Mouse (Mus musculus) lung, adult 2 months (tissue): ENCODE measurements at regions not wholly inside any gene's neighbourhood (a gene's known extent, or its start where the extent isn't known, plus 50 kb on each side); places are given as distances from the start of the nearest gene placed in this dataset.

Source experiments
- DNase-seq: peaks from one replicate; pipeline ENCODE4 v3.0.0; 2022
- H3K4me1 ChIP-seq: fragments of 200-500 bp; 2 replicates; pipeline ENCODE4 v1.6.1; 2011; ENCODE audit warnings: low read length; ENCODE audit not compliant: control insufficient read depth, insufficient read depth
- H3K4me3 ChIP-seq: fragments of 200-500 bp; replicated peaks from 2 replicates; pipeline ENCODE3; 2011; ENCODE audit warnings: low read depth, mild to moderate bottlenecking, control low read depth, low read length; ENCODE audit errors: extremely low read depth
- CTCF ChIP-seq: fragments of 200-500 bp; IDR thresholded peaks from 2 replicates; pipeline ENCODE4 v1.5.1; 2011; ENCODE audit warnings: mild to moderate bottlenecking, low read length, control low read depth; ENCODE audit not compliant: insufficient read depth
- POLR2A ChIP-seq: fragments of 200-500 bp; IDR thresholded peaks from 2 replicates; pipeline ENCODE4 v1.6.1; 2011; ENCODE audit warnings: low read depth, mild to moderate bottlenecking, control low read depth, low read length, borderline replicate concordance; ENCODE audit errors: extremely low read depth
- WGBS: fragments of 180-500 bp; shearing (Covaris S2); methylation state at CpG from one replicate; pipeline ENCODE4 v1.1.7; 2018; 5-methylcytosine and 5-hydroxymethylcytosine counted together

DNA sequence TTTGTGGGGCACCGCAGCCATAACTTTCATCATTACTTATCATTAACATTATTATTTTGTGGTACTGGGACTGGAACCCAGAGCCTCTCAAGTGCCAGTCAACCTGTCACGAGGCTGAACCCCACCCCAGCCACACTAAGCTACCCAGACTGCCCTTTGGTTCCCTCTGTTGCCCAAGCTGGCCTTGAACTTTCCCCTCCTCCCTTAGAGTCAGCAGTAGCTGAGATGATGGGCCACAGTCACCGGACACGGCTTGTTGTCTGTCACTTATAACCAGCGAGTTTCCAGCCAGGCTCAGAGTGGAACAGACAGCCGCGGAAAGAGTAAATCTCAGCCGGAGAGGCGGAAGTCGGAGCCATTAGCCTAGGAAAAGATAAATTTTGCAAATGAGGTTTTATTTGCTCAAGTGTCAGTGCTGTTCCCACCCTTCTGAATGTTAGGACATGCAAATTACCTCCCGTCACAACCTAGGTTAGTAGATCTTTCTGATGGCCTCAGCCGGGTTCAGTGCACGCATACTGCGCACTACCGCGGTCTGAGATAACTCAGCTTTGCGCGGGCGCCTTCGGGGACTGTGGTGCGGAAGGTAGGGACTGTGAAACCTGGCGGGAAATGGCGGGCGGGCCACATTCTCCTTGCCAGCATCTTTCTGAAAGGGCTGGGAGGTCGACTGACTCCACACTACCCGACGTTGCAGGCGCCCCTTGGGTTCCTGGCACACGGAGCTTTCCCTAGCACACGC lies 152.7 kb downstream of the Bmp7 start:
- no peak for DNase-seq
- TF ChIP-seq POLR2A: no peak
- no peak for TF ChIP-seq CTCF
- H3K4me3 ChIP-seq: peak overlapping the region; percentile 6
- H3K4me1 ChIP-seq: peaks cover 4% of the 10 kb centered on the region; the same call in 1 of the 2 replicates
- 24% methylated on average over 30 of the region's 30 CpGs for WGBS

DNA sequence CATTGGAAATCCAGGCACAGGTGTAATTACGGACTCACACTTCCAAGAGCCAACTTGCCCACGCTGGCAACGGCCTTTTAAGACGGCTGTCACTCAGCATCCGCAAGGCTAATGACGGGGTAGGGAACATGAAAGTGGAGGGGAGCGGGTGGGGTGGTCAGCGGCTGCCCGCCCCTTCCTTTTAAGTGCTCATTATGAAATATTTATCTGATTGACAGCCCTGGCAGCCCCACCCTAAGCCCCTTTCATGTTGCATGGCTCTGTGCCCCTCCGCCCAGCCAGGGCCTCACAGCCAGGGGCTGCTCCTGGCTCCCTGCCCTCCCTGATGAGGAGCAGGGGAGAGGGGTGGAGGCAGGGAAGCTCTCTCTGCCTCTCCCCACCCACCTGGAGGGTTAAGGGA lies 150.9 kb downstream of the Bmp7 start:
- peaks cover 4% of the 10 kb centered on the region; the same call in 1 of the 2 replicates for H3K4me1 ChIP-seq
- TF ChIP-seq CTCF (no peak), POLR2A (no peak)
- WGBS: 15% methylated on average over 10 of the region's 10 CpGs
- DNase-seq: no peak
- no peak overlapping the region for H3K4me3 ChIP-seq

- 81% methylated on average over 10 of the region's 10 CpGs for WGBS
- Histone ChIP-seq H3K4me3 (no peak overlapping the region), H3K4me1 (peaks cover 6% of the 10 kb centered on the region; the same call in 1 of the 2 replicates)
- DNase-seq: no peak
- TF ChIP-seq CTCF (no peak), POLR2A (no peak)
Measured at GRCm38 (mm10) chr2:172792555-172792954, 147.6 kb downstream of the Bmp7 start.

- TF ChIP-seq POLR2A: no peak
- WGBS: 86% methylated on average over 8 of the region's 8 CpGs
Measured at GRCm38 (mm10) chr2:172793991-172794390, 146.1 kb downstream of the Bmp7 start.

GRCm38 (mm10) chr2:172794771-172795170 lies 145.3 kb downstream of the Bmp7 start:
- TF ChIP-seq POLR2A (no peak), CTCF (no peak)
- DNase-seq: no peak
- WGBS: 88% methylated on average over 10 of the region's 10 CpGs
- H3K4me3 ChIP-seq: no peak overlapping the region
- peaks cover 6% of the 10 kb centered on the region; the same call in 1 of the 2 replicates for H3K4me1 ChIP-seq

More at GRCm38 (mm10) chr2:172793991-172794390, 146.1 kb downstream of the Bmp7 start:
- DNase-seq: no peak
- H3K4me1 ChIP-seq: peaks cover 6% of the 10 kb centered on the region; the same call in 1 of the 2 replicates
- H3K4me3 ChIP-seq: no peak overlapping the region

- no peak for TF ChIP-seq CTCF
- DNase-seq: peak; percentile 17
- 37% methylated on average over 6 of the region's 6 CpGs for WGBS
Measured at GRCm38 (mm10) chr2:172796104-172796503, 144.0 kb downstream of the Bmp7 start.

DNA sequence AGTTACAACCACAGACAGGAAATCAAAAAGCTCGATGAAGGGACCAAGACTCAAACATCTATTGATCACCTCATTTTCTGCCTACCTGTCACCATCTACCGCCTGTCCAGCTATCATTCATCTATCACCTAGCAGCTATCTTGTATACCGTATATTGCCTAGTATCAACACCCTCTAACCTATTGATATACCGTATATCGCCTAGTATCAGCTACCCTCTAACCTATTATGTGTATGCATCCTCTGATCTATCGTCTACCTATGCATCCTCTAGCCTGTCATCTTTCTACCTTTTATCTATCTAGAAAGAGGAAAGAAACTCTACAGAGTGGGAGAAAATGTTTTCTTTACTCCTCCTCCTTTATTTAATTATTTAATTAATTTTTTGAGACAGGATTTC lies 143.2 kb downstream of the Bmp7 start:
- Histone ChIP-seq H3K4me1 (peaks cover 2% of the 10 kb centered on the region; the same call in 1 of the 2 replicates), H3K4me3 (no peak overlapping the region)
- DNase-seq: no peak
- WGBS: 42% methylated on average over 6 of the region's 6 CpGs
- TF ChIP-seq POLR2A (no peak), CTCF (no peak)

More at GRCm38 (mm10) chr2:172796104-172796503, 144.0 kb downstream of the Bmp7 start:
- H3K4me1 ChIP-seq: peaks cover 2% of the 10 kb centered on the region; the same call in 1 of the 2 replicates
- no peak overlapping the region for H3K4me3 ChIP-seq

DNA sequence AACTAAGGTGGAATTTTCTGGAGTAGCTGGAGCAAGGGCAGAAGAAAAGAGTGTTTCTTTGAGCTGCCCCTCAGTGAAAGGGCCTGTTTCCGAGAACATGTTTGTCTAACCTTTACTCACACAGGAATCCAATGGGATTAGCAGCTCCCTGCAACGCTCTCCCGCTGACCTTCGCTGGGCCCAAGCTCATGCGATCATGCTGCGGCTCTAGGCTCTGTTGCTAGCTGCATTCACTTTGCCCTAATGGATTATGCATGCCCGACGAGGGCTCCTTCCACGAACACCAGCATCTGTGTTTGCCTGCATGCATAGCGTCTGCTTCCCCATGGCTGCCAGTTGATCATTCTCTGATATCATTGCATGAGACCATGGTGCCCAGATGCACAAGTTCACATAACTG lies 140.2 kb downstream of the Bmp7 start:
- 75% methylated on average over 10 of the region's 10 CpGs for WGBS
- TF ChIP-seq CTCF (no peak), POLR2A (no peak)
- peaks cover 2% of the 10 kb centered on the region; the same call in 1 of the 2 replicates for H3K4me1 ChIP-seq
- no peak for DNase-seq
- no peak overlapping the region for H3K4me3 ChIP-seq

GRCm38 (mm10) chr2:172800801-172801200 lies 139.3 kb downstream of the Bmp7 start:
- H3K4me3 ChIP-seq: no peak overlapping the region
- no peak for TF ChIP-seq POLR2A
- TF ChIP-seq CTCF: no peak
- 80% methylated on average over 9 of the region's 9 CpGs for WGBS
- no peak for DNase-seq
- H3K4me1 ChIP-seq: peaks cover 2% of the 10 kb centered on the region; the same call in 1 of the 2 replicates

DNA sequence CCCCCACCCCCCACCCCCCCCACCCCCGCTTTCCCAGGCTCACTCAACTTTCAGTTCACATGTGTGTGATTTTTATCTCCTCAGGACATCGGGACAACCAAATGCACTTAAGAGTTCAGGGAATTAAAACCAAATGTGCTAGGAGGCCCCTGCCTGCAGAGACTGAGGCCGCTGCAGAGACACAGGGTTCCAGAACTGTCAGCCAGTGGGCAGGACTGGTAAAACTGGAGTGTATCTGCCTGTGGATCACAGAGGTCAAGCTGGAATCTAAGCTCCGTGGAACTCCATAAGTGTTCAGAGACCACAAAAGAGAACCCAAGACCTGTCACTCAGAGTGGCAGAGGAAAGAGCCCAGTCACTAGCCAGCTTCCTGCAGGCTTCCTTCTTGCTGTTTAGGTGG lies 138.3 kb downstream of the Bmp7 start:
- TF ChIP-seq POLR2A (no peak), CTCF (no peak)
- Histone ChIP-seq H3K4me1 (no peaks in the 10 kb centered on the region; the same call in 1 of the 2 replicates), H3K4me3 (no peak overlapping the region)
- 29% methylated on average over 3 of the region's 4 CpGs for WGBS
- no peak for DNase-seq

- DNase-seq: no peak
- 70% methylated on average over 4 of the region's 4 CpGs for WGBS
- Histone ChIP-seq H3K4me3 (no peak overlapping the region), H3K4me1 (no peaks in the 10 kb centered on the region)
- TF ChIP-seq POLR2A (no peak), CTCF (no peak)
Measured at GRCm38 (mm10) chr2:172807446-172807845, 132.7 kb downstream of the Bmp7 start.
